Comparison of ENCODE assay signal across 26 mouse cellular contexts in the genomic region with DNA sequence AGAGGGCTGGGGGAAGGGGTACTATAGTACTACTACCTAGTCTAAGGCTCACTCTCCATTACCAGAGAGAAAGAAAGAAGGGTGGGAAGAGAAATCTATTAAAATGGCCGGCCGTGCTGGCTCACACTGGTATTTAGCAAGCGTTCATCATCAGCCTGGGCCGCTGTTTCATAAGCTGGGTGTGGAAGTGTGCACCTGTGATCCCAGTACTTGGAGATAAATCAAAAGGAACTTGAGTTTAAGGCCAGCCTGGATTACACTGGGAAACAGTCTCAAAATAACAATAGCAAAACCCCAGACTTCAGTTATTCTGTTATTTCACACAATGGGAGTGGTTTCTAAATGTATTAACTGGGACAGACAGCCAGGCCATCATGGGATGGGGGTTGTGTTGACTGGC. TPM values are rescaled to one million over a fixed set of nuclear protein-coding genes. Genes with fewer than 3 reads are reported as not detected.
DNase-seq lines count a peak whose midpoint lies in the region; ATAC-seq and TF ChIP-seq lines count a peak whose summit lies in the region.
"Had no signal": no experiment of that assay in that cellular context is flagged by ENCODE, and none has a peak within 500 bp of the region (broad histone marks: within the 10 kb centered on the region; RNA-seq: fewer than 3 reads in every experiment).

No protein-coding gene starts in this region.

- H3K27me3 ChIP-seq in lung, embryonic 15.5 days = no peaks in the 10 kb centered on the region
- H3K27me3 ChIP-seq in lung, postnatal 0 days (replicated peaks; ENCODE audit: insufficient read depth, low read length) = no peaks in the 10 kb centered on the region
- no peaks in the 10 kb centered on the region; the same call in 1 of the 2 replicates for H3K27me3 ChIP-seq in hindbrain, embryonic 12.5 days
- H3K27me3 ChIP-seq: embryonic facial prominence, embryonic 15.5 days; forebrain, embryonic 12.5 days had no signal

- DNase-seq in lung, postnatal 10 days = no peak
- DNase-seq in lung, postnatal 0 days (ENCODE audit: low spot score) = peak; percentile 55
- DNase-seq in lung, adult 2 months = no peak
- DNase-seq in lung, postnatal 25 days (ENCODE audit: low spot score) = peak; percentile 61
- DNase-seq in lung, postnatal 36 days = peak; percentile 67
- DNase-seq: adrenal gland, adult 2 months; adrenal gland, postnatal 10 days; adrenal gland, postnatal 25 days; cerebellum, adult 11 months; cerebellum, adult 18-20 months; cerebellum, adult 8-10 months; cerebellum, adult 9-11 months; cerebellum, postnatal 14 days; cerebellum, postnatal 36 days; embryo, embryonic 11 days had no signal

- no peaks in the 10 kb centered on the region for H3K36me3 ChIP-seq in lung, embryonic 15.5 days
- H3K36me3 ChIP-seq in lung, postnatal 0 days (ENCODE audit: insufficient read depth, low read length) = no peaks in the 10 kb centered on the region
- no peaks in the 10 kb centered on the region for H3K36me3 ChIP-seq in hindbrain, embryonic 12.5 days
- H3K36me3 ChIP-seq: embryonic facial prominence, embryonic 13.5 days; embryonic facial prominence, embryonic 15.5 days; forebrain, embryonic 10.5 days; forebrain, embryonic 12.5 days had no signal

- TF ChIP-seq EP300 in lung, postnatal 0 days (IDR thresholded peaks at IDR 0.05) = no peak

- 0 out of 2 replicates have a peak, but pooled peaks cover 2% of the 10 kb centered on the region for H3K4me1 ChIP-seq in lung, embryonic 15.5 days
- H3K4me1 ChIP-seq in lung, postnatal 0 days (ENCODE audit: insufficient read depth, low read depth, low read length) = peaks cover 16% of the 10 kb centered on the region; the same call in 1 of the 2 replicates
- H3K4me1 ChIP-seq in lung, adult 2 months (ENCODE audit: control insufficient read depth, insufficient read depth, low read length) = peaks cover 10% of the 10 kb centered on the region; the same call in 1 of the 2 replicates
- no peaks in the 10 kb centered on the region for H3K4me1 ChIP-seq in hindbrain, embryonic 12.5 days
- H3K4me1 ChIP-seq: embryonic facial prominence, embryonic 15.5 days; forebrain, embryonic 12.5 days had no signal

- WGBS in lung, embryonic 15.5 days = 83% methylated on average over 4 of the region's 4 CpGs
- WGBS in lung, postnatal 0 days = 55% methylated on average over 4 of the region's 4 CpGs
- 70% methylated on average over 4 of the region's 4 CpGs for WGBS in lung, adult 2 months
- WGBS in hindbrain, embryonic 12.5 days = 88% methylated on average over 4 of the region's 4 CpGs

- no peak for TF ChIP-seq POLR2A in lung, adult 2 months (IDR thresholded peaks at IDR 0.05; ENCODE audit: borderline replicate concordance, extremely low read depth, low read depth, low read length)

- no peak for ATAC-seq in lung, embryonic 15.5 days (ENCODE audit: borderline replicate concordance, extremely low read depth, low FRiP score, low TSS enrichment)
- no peak; the same call in 1 of the 2 replicates for ATAC-seq in lung, postnatal 0 days
- ATAC-seq in hindbrain, embryonic 12.5 days (ENCODE audit: low FRiP score) = no peak
- ATAC-seq: forebrain, embryonic 14.5 days had no signal

- H3K27ac ChIP-seq in lung, embryonic 15.5 days = peak overlapping the region; percentile 49; the same call in 1 of the 2 replicates
- peak overlapping the region; percentile 89 for H3K27ac ChIP-seq in lung, postnatal 0 days (ENCODE audit: low read length)
- H3K27ac ChIP-seq in hindbrain, embryonic 12.5 days = no peak overlapping the region
- H3K27ac ChIP-seq: embryonic facial prominence, embryonic 13.5 days; embryonic facial prominence, embryonic 15.5 days; forebrain, embryonic 10.5 days; forebrain, embryonic 12.5 days had no signal

- no peak overlapping the region for H3K4me2 ChIP-seq in lung, embryonic 15.5 days
- no peak overlapping the region for H3K4me2 ChIP-seq in lung, postnatal 0 days (replicated peaks; ENCODE audit: low read depth, low read length)
- no peak overlapping the region for H3K4me2 ChIP-seq in hindbrain, embryonic 12.5 days (replicated peaks)
- H3K4me2 ChIP-seq: embryonic facial prominence, embryonic 13.5 days; embryonic facial prominence, embryonic 15.5 days; forebrain, embryonic 12.5 days had no signal

- no peak overlapping the region for H3K9ac ChIP-seq in lung, embryonic 15.5 days
- no peak overlapping the region for H3K9ac ChIP-seq in lung, postnatal 0 days (replicated peaks; ENCODE audit: low read depth)
- H3K9ac ChIP-seq in hindbrain, embryonic 12.5 days = no peak overlapping the region
- H3K9ac ChIP-seq: embryonic facial prominence, embryonic 13.5 days; embryonic facial prominence, embryonic 15.5 days; forebrain, embryonic 12.5 days had no signal

- H3K4me3 ChIP-seq in lung, embryonic 15.5 days = no peak overlapping the region
- no peak overlapping the region for H3K4me3 ChIP-seq in lung, postnatal 0 days (ENCODE audit: low read depth, low read length)
- no peak overlapping the region for H3K4me3 ChIP-seq in lung, adult 2 months (replicated peaks; ENCODE audit: extremely low read depth, low read depth, low read length)
- no peak overlapping the region for H3K4me3 ChIP-seq in hindbrain, embryonic 12.5 days
- H3K4me3 ChIP-seq: embryonic facial prominence, embryonic 13.5 days; embryonic facial prominence, embryonic 15.5 days; erythroblast, embryonic 14.5 days; forebrain, embryonic 10.5 days; forebrain, embryonic 12.5 days had no signal

- H3K9me3 ChIP-seq in lung, embryonic 15.5 days = no peaks in the 10 kb centered on the region
- no peaks in the 10 kb centered on the region for H3K9me3 ChIP-seq in lung, postnatal 0 days (ENCODE audit: low read length)
- H3K9me3 ChIP-seq in hindbrain, embryonic 12.5 days (replicated peaks) = no peaks in the 10 kb centered on the region
- H3K9me3 ChIP-seq: embryonic facial prominence, embryonic 13.5 days; embryonic facial prominence, embryonic 15.5 days; forebrain, embryonic 10.5 days; forebrain, embryonic 12.5 days had no signal

- no peak for TF ChIP-seq CTCF in lung, postnatal 0 days (IDR thresholded peaks at IDR 0.05)
- TF ChIP-seq CTCF in lung, adult 2 months (IDR thresholded peaks at IDR 0.05; ENCODE audit: insufficient read depth, low read length) = no peak

RNA-seq across cellular contexts. Expression of a gene that starts 2.1 kb away (rescaled TPM):
- 17.3 and 19.9 TPM in 2 replicates for polyA plus RNA-seq in lung, embryonic 15.5 days (2015; fragmentation: Nextera tagmentation; extraction: Ambion mirVana)
- 529 and 716 TPM in 2 replicates for polyA plus RNA-seq in lung, postnatal 0 days (2015; fragmentation: Nextera tagmentation; extraction: Ambion mirVana)
- 565 and 735 TPM in 2 replicates for polyA plus RNA-seq in lung, adult 2 months (2012; rRNA removed)
- not detected in 2 replicates for polyA plus RNA-seq in hindbrain, embryonic 12.5 days (2016; fragmentation: Nextera tagmentation; extraction: Ambion mirVana)
- polyA plus RNA-seq: adrenal gland, adult 2 months; C2C12; embryonic facial prominence, embryonic 11.5 days; embryonic facial prominence, embryonic 13.5 days; erythroblast, embryonic 14.5 days; forebrain, embryonic 10.5 days had no signal

RNA-seq across cellular contexts. Expression of a gene that starts 31.3 kb away (rescaled TPM):
- polyA plus RNA-seq in lung, embryonic 15.5 days (2015; fragmentation: Nextera tagmentation; extraction: Ambion mirVana) = 9.8 and 12.7 TPM in 2 replicates
- 28.0 and 35.9 TPM in 2 replicates for polyA plus RNA-seq in lung, postnatal 0 days (2015; fragmentation: Nextera tagmentation; extraction: Ambion mirVana)
- 41.0 and 56.3 TPM in 2 replicates for polyA plus RNA-seq in lung, adult 2 months (2012; rRNA removed)
- not detected in 2 replicates for polyA plus RNA-seq in hindbrain, embryonic 12.5 days (2016; fragmentation: Nextera tagmentation; extraction: Ambion mirVana)
- polyA plus RNA-seq: brain, embryonic 14.5 days; C2C12; embryonic facial prominence, embryonic 11.5 days; erythroblast, embryonic 14.5 days; forebrain, embryonic 10.5 days; forebrain, embryonic 12.5 days; forebrain, embryonic 14.5 days had no signal

RNA-seq across cellular contexts. Expression of a gene that starts 32.7 kb away (rescaled TPM):
- 9.9 and 11.4 TPM in 2 replicates for polyA plus RNA-seq in lung, embryonic 15.5 days (2015; fragmentation: Nextera tagmentation; extraction: Ambion mirVana)
- polyA plus RNA-seq in lung, postnatal 0 days (2015; fragmentation: Nextera tagmentation; extraction: Ambion mirVana) = 6.4 and 6.5 TPM in 2 replicates
- 8.9 TPM in 2 replicates for polyA plus RNA-seq in lung, adult 2 months (2012; rRNA removed)
- polyA plus RNA-seq in hindbrain, embryonic 12.5 days (2016; fragmentation: Nextera tagmentation; extraction: Ambion mirVana) = 5.4 and 5.6 TPM in 2 replicates

Comparison
In these comparisons a context has a peak if more than half of its experiments do, and no peak if none do; other contexts are left out.
1. DNase-seq: peak in lung, postnatal 0 days (single experiment), lung, postnatal 25 days (single experiment) and lung, postnatal 36 days (single experiment); none in lung, postnatal 10 days (single experiment) and lung, adult 2 months (single experiment).
2. RNA of a gene that starts 2.1 kb away (polyA plus RNA-seq): 565 to 735 TPM in lung, adult 2 months and 529 to 716 TPM in lung, postnatal 0 days; 17.3 to 19.9 TPM in lung, embryonic 15.5 days and not detected in hindbrain, embryonic 12.5 days; every median in the first group is over 10 times any median in the second.
3. RNA of a gene that starts 31.3 kb away (polyA plus RNA-seq): 41.0 to 56.3 TPM in lung, adult 2 months, 28.0 to 35.9 TPM in lung, postnatal 0 days and 9.8 to 12.7 TPM in lung, embryonic 15.5 days; not detected in hindbrain, embryonic 12.5 days; every median in the first group is over 10 times any median in the second.